Mouse (Mus musculus): ENCODE data around the gene Lexm. TPM values are rescaled to one million over a fixed set of nuclear protein-coding genes. Genes with fewer than 3 reads are reported as not detected.

Gene Lexm
- polyA plus RNA-seq (2015; fragmentation: Nextera tagmentation; extraction: Ambion mirVana), result not detected in 2 replicates

DNA sequence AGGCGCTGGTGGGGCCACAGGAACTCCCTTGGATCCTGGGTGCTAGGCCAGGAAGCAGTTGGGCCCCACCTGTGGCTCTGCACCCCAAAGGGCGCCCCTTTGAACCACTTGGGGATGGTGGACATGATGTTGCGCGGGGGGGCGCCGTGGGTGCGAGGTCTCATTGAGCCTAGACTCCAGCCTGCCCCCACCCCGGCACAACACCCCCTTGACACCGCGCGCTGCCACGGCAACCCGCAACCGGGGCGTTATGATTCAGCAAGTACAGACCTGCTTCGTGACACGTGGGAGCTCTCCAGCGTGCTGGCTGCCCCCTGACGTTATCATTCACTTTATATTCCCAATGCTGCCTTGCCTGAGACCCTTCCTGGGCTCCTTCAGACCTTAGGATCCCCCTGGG, at the start of gene Lexm:
Lexm (minus strand) TSS at position 186 of the 400 bp plus-strand sequence.

GRCm38 (mm10) chr4:106650833-106651527, 33.9 kb upstream of the Lexm start, which contains the start of gene Pars2:
Pars2 (plus strand) TSS chr4:106651069.

DNA sequence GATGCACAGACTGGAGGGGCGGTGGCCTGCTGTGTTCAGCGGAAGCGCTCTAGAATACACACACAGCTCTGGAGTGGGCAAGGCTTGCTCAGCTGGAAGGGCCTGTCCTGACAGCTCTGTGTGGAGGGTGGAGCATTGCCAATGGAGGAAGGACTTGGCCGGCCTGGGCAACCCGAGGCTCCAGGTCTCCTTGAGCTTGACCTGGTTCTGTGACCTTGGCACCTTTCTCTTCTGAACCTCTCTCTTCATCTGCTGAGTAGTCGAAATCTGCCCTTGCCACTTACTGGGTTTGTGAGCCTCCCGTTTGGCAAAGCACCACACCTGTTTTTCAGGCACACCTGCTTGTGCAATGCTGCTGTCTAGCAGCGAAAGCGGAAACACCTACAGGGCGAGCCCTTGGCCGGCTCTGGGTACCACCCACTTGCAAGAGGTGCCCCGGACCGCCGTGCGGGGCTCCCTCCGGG, 5.0 kb upstream of the Lexm start, which contains the start of gene Ttc22:
Ttc22 (plus strand) TSS at position 403 of the 464 bp plus-strand sequence.

DNA sequence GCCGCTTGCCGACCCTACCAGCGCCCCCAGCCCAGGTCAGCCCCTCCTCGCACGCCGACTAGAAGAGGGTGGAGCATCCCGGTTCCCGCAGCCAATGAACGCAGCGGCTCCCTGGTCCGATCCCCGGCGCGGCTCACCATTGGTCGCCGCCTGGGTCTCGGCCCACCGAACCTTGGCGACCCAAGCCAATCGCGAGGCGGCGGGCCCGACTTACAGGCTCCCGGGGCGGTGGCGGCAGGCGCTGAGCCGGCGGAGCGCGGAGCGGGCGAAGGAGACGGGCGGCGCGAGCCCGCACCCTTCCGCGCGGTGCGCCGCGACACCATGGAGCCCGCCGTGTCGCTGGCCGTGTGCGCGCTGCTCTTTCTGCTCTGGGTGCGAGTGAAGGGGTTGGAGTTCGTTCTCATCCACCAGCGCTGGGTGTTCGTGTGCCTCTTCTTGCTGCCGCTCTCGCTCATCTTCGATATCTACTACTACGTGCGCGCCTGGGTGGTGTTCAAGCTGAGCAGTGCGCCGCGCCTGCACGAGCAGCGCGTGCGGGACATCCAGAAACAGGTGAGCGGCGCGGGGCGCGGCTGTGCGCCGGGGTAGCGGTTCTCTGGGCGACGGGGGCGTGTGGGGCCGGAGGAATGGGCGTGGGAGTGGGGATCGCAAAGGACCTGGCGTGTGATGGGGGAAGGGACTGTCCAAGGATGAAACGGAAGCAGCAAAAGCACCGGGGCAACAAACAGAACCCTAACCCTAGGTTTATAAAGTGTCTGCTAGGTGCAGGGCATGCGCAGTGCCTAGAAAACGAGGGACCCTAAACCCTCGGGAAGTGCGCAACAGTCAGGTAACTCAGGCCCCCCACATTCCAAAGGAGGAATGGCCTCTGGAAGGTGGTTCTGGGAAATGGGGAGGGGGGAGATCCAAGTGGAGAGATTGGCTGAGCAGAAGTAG, 55.9 kb downstream of the Lexm start, which contains the start of gene Dhcr24:
Dhcr24 (plus strand) TSS at position 193 of the 936 bp plus-strand sequence.

Other genes starting within 250 kb of the Lexm start
- gene Pcsk9, start 152.9 kb downstream of the Lexm start, polyA plus RNA-seq (2015; fragmentation: Nextera tagmentation; extraction: Ambion mirVana), result 0.91 and 0.93 TPM in 2 replicates
- 0.10 and 0.39 TPM in 2 replicates for gene Bsnd, start 125.0 kb downstream of the Lexm start, polyA plus RNA-seq (2015; fragmentation: Nextera tagmentation; extraction: Ambion mirVana)
- 2.5 and 3.0 TPM in 2 replicates for gene Dhcr24, start 56.2 kb downstream of the Lexm start, polyA plus RNA-seq (2015; fragmentation: Nextera tagmentation; extraction: Ambion mirVana)
- gene Ttc22, start 5.2 kb upstream of the Lexm start, polyA plus RNA-seq (2015; fragmentation: Nextera tagmentation; extraction: Ambion mirVana), result 0.84 and 1.1 TPM in 2 replicates
- gene Pars2, start 33.8 kb upstream of the Lexm start, polyA plus RNA-seq (2015; fragmentation: Nextera tagmentation; extraction: Ambion mirVana), result 5.9 and 9.5 TPM in 2 replicates
- 45.9 and 47.9 TPM in 2 replicates for gene Ttc4, start 61.7 kb upstream of the Lexm start, polyA plus RNA-seq (2015; fragmentation: Nextera tagmentation; extraction: Ambion mirVana)
- gene Mroh7, start 113.7 kb upstream of the Lexm start, polyA plus RNA-seq (2015; fragmentation: Nextera tagmentation; extraction: Ambion mirVana), result 0.58 and 0.65 TPM in 2 replicates
- 0.24 and 0.32 TPM in 2 replicates for gene Fam151a, start 116.6 kb upstream of the Lexm start, polyA plus RNA-seq (2015; fragmentation: Nextera tagmentation; extraction: Ambion mirVana)
- gene Acot11, start 187.8 kb upstream of the Lexm start, polyA plus RNA-seq (2015; fragmentation: Nextera tagmentation; extraction: Ambion mirVana), result 1.7 and 1.8 TPM in 2 replicates

All from adrenal gland, postnatal 0 days (tissue).